Mouse (Mus musculus) kidney, postnatal 0 days (tissue): Measurements from ENCODE around the gene Rgs19. TPM values are rescaled to one million over a fixed set of nuclear protein-coding genes. Genes with fewer than 3 reads are reported as not detected.

ENCODE experiments used
- ATAC-seq: fragments of 200-750 bp; cut with Nextera tagmentation; replicated peaks from 2 replicates; pipeline ENCODE4 v1.8.0; 2017; ENCODE audit warnings: low read depth, moderate number of reproducible peaks, moderate TSS enrichment, moderate library complexity; ENCODE audit not compliant: low FRiP score
- DNase-seq: peaks from one replicate; pipeline ENCODE4 v3.0.0-alpha.2; 2016; ENCODE audit warnings: low spot score
- H3K27ac ChIP-seq: fragments of 300-500 bp; sonication (generic); 2 replicates; pipeline ENCODE4 v1.5.1; 2014; ENCODE audit warnings: mild to moderate bottlenecking
- H3K27me3 ChIP-seq: fragments of 300-500 bp; sonication (generic); 2 replicates; pipeline ENCODE4 v1.6.1; 2014; ENCODE audit warnings: low read length, mixed read lengths; ENCODE audit not compliant: insufficient read depth
- H3K36me3 ChIP-seq: fragments of 300-500 bp; sonication (generic); 2 replicates; pipeline ENCODE4 v1.6.1; 2014; ENCODE audit warnings: low read length, mixed read lengths; ENCODE audit not compliant: insufficient read depth
- H3K4me1 ChIP-seq: fragments of 300-500 bp; sonication (generic); replicated peaks from 2 replicates; pipeline ENCODE4 v1.6.1; 2014; ENCODE audit warnings: antibody characterized with exemption, low read length, mixed read lengths; ENCODE audit not compliant: insufficient read depth
- H3K4me2 ChIP-seq: fragments of 300-500 bp; sonication (generic); 2 replicates; pipeline ENCODE4 v1.6.1; 2014; ENCODE audit warnings: mild to moderate bottlenecking, low read length, moderate library complexity, mixed read lengths
- H3K4me3 ChIP-seq: fragments of 300-500 bp; sonication (generic); replicated peaks from 2 replicates; pipeline ENCODE4 v1.5.1; 2014; ENCODE audit warnings: low read depth, low read length
- H3K9ac ChIP-seq: fragments of 300-500 bp; sonication (generic); 2 replicates; pipeline ENCODE4 v1.6.1; 2014; ENCODE audit warnings: low read depth, low read length
- H3K9me3 ChIP-seq: fragments of 300-500 bp; sonication (generic); replicated peaks from 2 replicates; pipeline ENCODE4 v1.6.1; 2016; ENCODE audit warnings: low read length, inconsistent platforms, mixed read lengths
- CTCF ChIP-seq: IDR thresholded peaks from 2 replicates; pipeline ENCODE4 v1.5.1; 2016; ENCODE audit warnings: antibody characterized with exemption, low read depth, mild to moderate bottlenecking, moderate library complexity
- WGBS: fragments of 180-500 bp; shearing (Covaris S2); extraction: QIAGEN DNeasy Blood & Tissue Kit; methylation state at CpG from one replicate; pipeline ENCODE4 v1.1.7; 2014; 5-methylcytosine and 5-hydroxymethylcytosine counted together
- polyA plus RNA-seq: library from polyadenylated mRNA; unstranded; fragments of >200 nt; fragmentation: Nextera tagmentation; extraction: Ambion mirVana; gene quantifications from 2 replicates; pipeline ENCODE4 v1.2.1, GENCODE M21; 2015

Rgs19 gene
- polyA plus RNA-seq, 1 experiment from 2014 or later, result 41.7 TPM

- Histone ChIP-seq H3K9me3 (no peaks in the 10 kb centered on the region), H3K4me1 (peaks cover 14% of the 10 kb centered on the region), H3K9ac (peak overlapping the region; percentile 62), H3K27me3 (peaks cover 34% of the 10 kb centered on the region), H3K4me2 (peak overlapping the region; percentile 58), H3K4me3 (peak overlapping the region; percentile 43), H3K36me3 (no peaks in the 10 kb centered on the region), H3K27ac (peak overlapping the region; percentile 63)
- DNase-seq, result peak; percentile 13
- 0 out of 2 replicates have a peak, but pooled peaks have one; percentile 30 for TF ChIP-seq CTCF
- WGBS, result 2% methylated on average over 56 of the region's 56 CpGs
- peak; percentile 40; the same call in 1 of the 2 replicates for ATAC-seq
Measured at GRCm38 (mm10) chr2:181670285-181670912, 23.4 kb downstream of the Rgs19 start.

GRCm38 (mm10) chr2:181663298-181663630, 30.5 kb downstream of the Rgs19 start:
- peak; percentile 10; the same call in 1 of the 2 replicates for ATAC-seq
- H3K27ac ChIP-seq, result peak overlapping the region; percentile 74
- no peak overlapping the region for H3K4me3 ChIP-seq
- 14% methylated on average over 4 of the region's 4 CpGs for WGBS
- no peaks in the 10 kb centered on the region for H3K9me3 ChIP-seq
- H3K36me3 ChIP-seq, result no peaks in the 10 kb centered on the region
- H3K9ac ChIP-seq, result no peak overlapping the region
- DNase-seq, result peak; percentile 32
- H3K27me3 ChIP-seq, result no peaks in the 10 kb centered on the region
- H3K4me1 ChIP-seq, result no peaks in the 10 kb centered on the region
- no peak for TF ChIP-seq CTCF
- H3K4me2 ChIP-seq, result no peak overlapping the region

- Histone ChIP-seq H3K27ac (peak overlapping the region; percentile 74), H3K36me3 (no peaks in the 10 kb centered on the region), H3K9ac (no peak overlapping the region), H3K4me2 (no peak overlapping the region), H3K4me1 (no peaks in the 10 kb centered on the region), H3K4me3 (no peak overlapping the region), H3K9me3 (no peaks in the 10 kb centered on the region), H3K27me3 (no peaks in the 10 kb centered on the region)
- DNase-seq (peak; percentile 22), ATAC-seq (no peak)
- WGBS, result 77% methylated on average over 3 of the region's 3 CpGs
- TF ChIP-seq CTCF, result no peak
Measured at GRCm38 (mm10) chr2:181662620-181663297, 31.0 kb downstream of the Rgs19 start.

GRCm38 (mm10) chr2:181659609-181660055, 34.1 kb downstream of the Rgs19 start:
- 4% methylated on average over 9 of the region's 9 CpGs for WGBS

GRCm38 (mm10) chr2:181658930-181659555, 34.7 kb downstream of the Rgs19 start:
- no peak for TF ChIP-seq CTCF
- Histone ChIP-seq H3K4me1 (no peaks in the 10 kb centered on the region), H3K9me3 (no peaks in the 10 kb centered on the region), H3K4me2 (peak overlapping the region; percentile 16; the same call in 1 of the 2 replicates), H3K4me3 (no peak overlapping the region), H3K9ac (no peak overlapping the region), H3K36me3 (peaks cover 12% of the 10 kb centered on the region; the same call in 1 of the 2 replicates), H3K27me3 (no peaks in the 10 kb centered on the region), H3K27ac (0 out of 2 replicates have a peak overlapping the region, but pooled peaks have one; percentile 2)
- 42% methylated on average over 17 of the region's 17 CpGs for WGBS
- ATAC-seq, result peak; percentile 34
- peak; percentile 69 for DNase-seq

More at GRCm38 (mm10) chr2:181659609-181660055, 34.1 kb downstream of the Rgs19 start:
- DNase-seq (peak; percentile 91), ATAC-seq (peak; percentile 86)
- peaks cover 10% of the 10 kb centered on the region; the same call in 1 of the 2 replicates for H3K36me3 ChIP-seq
- H3K9me3 ChIP-seq, result no peaks in the 10 kb centered on the region
- H3K4me2 ChIP-seq, result peak overlapping the region; percentile 16
- H3K9ac ChIP-seq, result no peak overlapping the region
- H3K4me1 ChIP-seq, result no peaks in the 10 kb centered on the region
- H3K27ac ChIP-seq, result 0 out of 2 replicates have a peak overlapping the region, but pooled peaks have one; percentile 2
- H3K27me3 ChIP-seq, result no peaks in the 10 kb centered on the region
- H3K4me3 ChIP-seq, result no peak overlapping the region
- peak; percentile 77 for TF ChIP-seq CTCF

- Histone ChIP-seq H3K9me3 (no peaks in the 10 kb centered on the region), H3K4me1 (no peaks in the 10 kb centered on the region), H3K4me2 (no peak overlapping the region), H3K36me3 (peaks cover 16% of the 10 kb centered on the region), H3K27ac (no peak overlapping the region), H3K4me3 (no peak overlapping the region), H3K9ac (no peak overlapping the region), H3K27me3 (no peaks in the 10 kb centered on the region)
- ATAC-seq (no peak), DNase-seq (no peak)
- 85% methylated on average over 7 of the region's 7 CpGs for WGBS
- TF ChIP-seq CTCF, result no peak
Measured at GRCm38 (mm10) chr2:181658528-181658927, 35.2 kb downstream of the Rgs19 start.
